Mouse (Mus musculus): ENCODE results near the gene Mbnl2. TPM values are rescaled to one million over a fixed set of nuclear protein-coding genes. Genes with fewer than 3 reads are reported as not detected.

Gene Mbnl2
- polyA plus RNA-seq, 1 experiment from 2014 or later: 19.3 TPM

DNA sequence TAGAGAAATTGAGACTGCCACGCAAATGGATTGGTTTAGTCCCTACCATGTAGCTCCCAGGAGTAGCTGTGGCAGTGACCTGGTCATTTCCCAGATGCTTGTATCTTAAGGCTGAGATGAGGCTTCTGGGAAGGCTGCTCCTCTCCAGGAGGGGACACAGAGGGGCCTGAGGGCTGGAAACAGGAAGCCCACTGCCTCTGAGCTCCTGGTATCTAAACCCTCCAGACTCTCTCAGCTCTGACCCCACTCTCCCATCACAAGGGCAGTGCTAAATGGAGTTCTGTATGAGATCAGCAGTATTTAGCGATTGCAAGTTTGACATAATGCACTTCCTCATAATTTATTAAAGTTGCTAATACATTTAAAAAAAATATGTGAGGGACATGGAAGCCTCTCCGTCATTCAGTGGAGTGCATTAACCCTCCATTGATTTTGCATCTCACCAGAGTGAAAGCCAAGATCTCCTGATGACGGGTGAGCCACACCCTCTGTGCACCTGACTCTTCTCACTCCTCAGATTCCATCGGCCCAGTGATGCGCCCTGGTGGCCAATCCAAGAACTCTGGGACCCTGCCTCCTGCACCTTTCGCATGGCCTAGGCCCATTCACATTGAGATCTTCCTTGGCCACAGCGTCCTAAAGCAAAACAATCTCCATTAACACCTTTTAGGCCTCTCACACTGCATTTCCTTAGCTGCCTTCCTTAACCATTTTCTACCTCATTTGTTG, 87.8 kb downstream of the Mbnl2 start:
- peak; percentile 42; the same call in 1 of the 2 replicates for ATAC-seq (ENCODE audit: low read depth)
- Histone ChIP-seq H3K4me1 (ENCODE audit: control insufficient read depth, low read depth, low read length) (peaks cover 4% of the 10 kb centered on the region), H3K36me3 (ENCODE audit: control insufficient read depth, insufficient read depth) (no peaks in the 10 kb centered on the region), H3K27ac (ENCODE audit: low read length) (no peak overlapping the region), H3K9me3 (replicated peaks; ENCODE audit: control insufficient read depth, low read length) (no peaks in the 10 kb centered on the region), H3K4me3 (ENCODE audit: low read depth, low read length) (no peak overlapping the region), H3K9ac (ENCODE audit: low read depth, low read length) (no peak overlapping the region), H3K27me3 (ENCODE audit: control insufficient read depth, insufficient read depth, low read depth, low read length) (no peaks in the 10 kb centered on the region), H3K4me2 (ENCODE audit: low read depth, low read length) (no peak overlapping the region)
- 47% methylated on average over 8 of the region's 8 CpGs for WGBS (ENCODE audit: insufficient replicate concordance)

DNA sequence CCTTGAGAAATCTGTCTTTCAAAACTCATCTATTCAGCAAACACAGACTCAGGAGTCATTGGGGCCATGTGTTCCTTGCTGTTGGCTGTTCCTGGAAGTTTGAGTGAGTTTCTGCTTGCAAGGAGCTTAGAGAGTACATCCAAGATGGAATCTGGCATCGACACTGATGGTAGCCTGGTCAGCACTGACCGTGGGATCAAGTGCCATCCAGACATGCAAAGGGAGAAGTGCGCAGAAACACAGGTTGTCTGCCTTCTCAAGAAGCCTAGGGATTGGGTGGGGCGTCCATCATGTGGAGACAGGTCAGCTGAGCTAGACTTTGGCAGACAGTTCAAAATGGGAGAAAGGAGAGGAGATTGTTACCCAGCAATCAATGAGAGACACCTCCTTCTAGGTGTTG, 89.6 kb downstream of the Mbnl2 start:
- H3K4me1 ChIP-seq (ENCODE audit: control insufficient read depth, low read depth, low read length): peaks cover 11% of the 10 kb centered on the region
- WGBS (ENCODE audit: insufficient replicate concordance): 72% methylated on average over 4 of the region's 4 CpGs

DNA sequence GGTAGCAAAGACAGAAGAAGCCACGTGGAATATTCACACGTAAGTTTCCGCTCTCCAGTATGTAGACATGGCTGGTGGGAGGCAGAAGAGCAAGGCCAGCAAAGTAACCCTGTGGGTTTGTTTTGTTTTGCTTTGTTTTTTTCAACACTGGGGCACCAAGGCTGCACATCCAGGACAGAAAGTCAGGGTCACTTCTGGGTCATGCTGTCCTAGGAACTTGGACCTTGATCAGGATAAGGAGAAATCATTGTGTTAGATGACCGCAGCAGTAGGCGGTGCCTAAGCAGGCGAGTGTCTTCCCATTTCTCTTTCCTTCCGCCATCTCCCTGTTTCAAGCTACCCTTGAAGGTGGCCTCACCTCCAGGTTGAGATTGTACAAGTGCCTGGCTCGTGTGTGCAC, 91.5 kb downstream of the Mbnl2 start:
- peaks cover 11% of the 10 kb centered on the region for H3K4me1 ChIP-seq (ENCODE audit: control insufficient read depth, low read depth, low read length)

More for the DNA sequence above, 89.6 kb downstream of the Mbnl2 start:
- Histone ChIP-seq H3K36me3 (ENCODE audit: control insufficient read depth, insufficient read depth) (no peaks in the 10 kb centered on the region), H3K4me2 (ENCODE audit: low read depth, low read length) (no peak overlapping the region), H3K27ac (ENCODE audit: low read length) (no peak overlapping the region), H3K9ac (ENCODE audit: low read depth, low read length) (no peak overlapping the region), H3K27me3 (ENCODE audit: control insufficient read depth, insufficient read depth, low read depth, low read length) (no peaks in the 10 kb centered on the region), H3K9me3 (replicated peaks; ENCODE audit: control insufficient read depth, low read length) (no peaks in the 10 kb centered on the region), H3K4me3 (ENCODE audit: low read depth, low read length) (no peak overlapping the region)
- ATAC-seq (ENCODE audit: low read depth): no peak

DNA sequence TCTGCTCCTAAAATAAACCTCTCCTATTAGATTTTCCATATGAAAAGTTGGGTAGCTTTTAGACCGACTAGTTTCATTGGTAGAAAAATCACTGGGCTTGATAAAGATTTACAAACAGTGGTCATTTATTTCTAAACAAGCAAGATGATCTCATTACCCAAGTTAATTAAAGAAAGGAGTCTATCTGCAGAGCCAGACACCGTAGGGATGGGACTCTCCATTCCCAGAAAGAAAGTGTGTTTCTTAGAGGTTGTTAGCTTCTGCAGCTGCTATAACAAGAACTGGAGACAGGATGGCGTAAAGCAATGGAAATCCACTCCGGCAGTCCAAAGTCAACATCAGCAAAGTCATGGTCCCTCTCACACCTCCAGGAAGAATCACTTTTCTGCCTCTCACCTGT, 92.1 kb downstream of the Mbnl2 start:
- Histone ChIP-seq H3K27ac (ENCODE audit: low read length) (no peak overlapping the region), H3K4me2 (ENCODE audit: low read depth, low read length) (no peak overlapping the region), H3K4me3 (ENCODE audit: low read depth, low read length) (no peak overlapping the region), H3K9ac (ENCODE audit: low read depth, low read length) (no peak overlapping the region), H3K36me3 (ENCODE audit: control insufficient read depth, insufficient read depth) (no peaks in the 10 kb centered on the region), H3K9me3 (replicated peaks; ENCODE audit: control insufficient read depth, low read length) (no peaks in the 10 kb centered on the region), H3K27me3 (ENCODE audit: control insufficient read depth, insufficient read depth, low read depth, low read length) (no peaks in the 10 kb centered on the region), H3K4me1 (ENCODE audit: control insufficient read depth, low read depth, low read length) (peaks cover 9% of the 10 kb centered on the region)
- ATAC-seq (ENCODE audit: low read depth): no peak
- WGBS (ENCODE audit: insufficient replicate concordance): 69% methylated on average over 4 of the region's 4 CpGs

More for the DNA sequence above, 91.5 kb downstream of the Mbnl2 start:
- Histone ChIP-seq H3K27me3 (ENCODE audit: control insufficient read depth, insufficient read depth, low read depth, low read length) (no peaks in the 10 kb centered on the region), H3K4me2 (ENCODE audit: low read depth, low read length) (no peak overlapping the region), H3K27ac (ENCODE audit: low read length) (no peak overlapping the region), H3K36me3 (ENCODE audit: control insufficient read depth, insufficient read depth) (no peaks in the 10 kb centered on the region), H3K9ac (ENCODE audit: low read depth, low read length) (no peak overlapping the region), H3K4me3 (ENCODE audit: low read depth, low read length) (no peak overlapping the region), H3K9me3 (replicated peaks; ENCODE audit: control insufficient read depth, low read length) (no peaks in the 10 kb centered on the region)
- peak; percentile 46; the same call in 1 of the 2 replicates for ATAC-seq (ENCODE audit: low read depth)
- WGBS (ENCODE audit: insufficient replicate concordance): 78% methylated on average over 8 of the region's 8 CpGs

DNA sequence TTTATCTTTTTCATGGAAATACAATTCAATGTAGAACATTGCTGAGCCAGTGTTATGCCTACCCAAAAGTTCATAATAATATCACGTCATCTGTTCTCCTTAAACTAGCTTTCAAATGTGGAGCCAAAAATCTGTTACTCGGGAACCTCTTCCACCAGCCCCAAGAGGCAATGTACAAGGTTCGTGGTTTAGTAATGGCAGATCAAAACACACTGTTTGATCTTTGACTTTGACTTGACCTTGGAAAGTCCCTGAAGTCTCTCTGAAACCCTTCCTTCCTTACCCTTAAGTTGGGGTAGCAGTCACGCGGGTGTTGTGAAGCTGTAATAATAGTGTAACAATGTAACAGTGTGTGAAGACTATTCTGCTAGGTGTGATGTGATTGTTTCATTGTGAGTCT, 93.0 kb downstream of the Mbnl2 start:
- Histone ChIP-seq H3K27me3 (ENCODE audit: control insufficient read depth, insufficient read depth, low read depth, low read length) (no peaks in the 10 kb centered on the region), H3K36me3 (ENCODE audit: control insufficient read depth, insufficient read depth) (no peaks in the 10 kb centered on the region), H3K4me1 (ENCODE audit: control insufficient read depth, low read depth, low read length) (peaks cover 8% of the 10 kb centered on the region), H3K27ac (ENCODE audit: low read length) (no peak overlapping the region), H3K9ac (ENCODE audit: low read depth, low read length) (no peak overlapping the region), H3K4me2 (ENCODE audit: low read depth, low read length) (no peak overlapping the region), H3K4me3 (ENCODE audit: low read depth, low read length) (no peak overlapping the region), H3K9me3 (replicated peaks; ENCODE audit: control insufficient read depth, low read length) (no peaks in the 10 kb centered on the region)
- no peak for ATAC-seq (ENCODE audit: low read depth)
- 69% methylated on average over 5 of the region's 5 CpGs for WGBS (ENCODE audit: insufficient replicate concordance)

DNA sequence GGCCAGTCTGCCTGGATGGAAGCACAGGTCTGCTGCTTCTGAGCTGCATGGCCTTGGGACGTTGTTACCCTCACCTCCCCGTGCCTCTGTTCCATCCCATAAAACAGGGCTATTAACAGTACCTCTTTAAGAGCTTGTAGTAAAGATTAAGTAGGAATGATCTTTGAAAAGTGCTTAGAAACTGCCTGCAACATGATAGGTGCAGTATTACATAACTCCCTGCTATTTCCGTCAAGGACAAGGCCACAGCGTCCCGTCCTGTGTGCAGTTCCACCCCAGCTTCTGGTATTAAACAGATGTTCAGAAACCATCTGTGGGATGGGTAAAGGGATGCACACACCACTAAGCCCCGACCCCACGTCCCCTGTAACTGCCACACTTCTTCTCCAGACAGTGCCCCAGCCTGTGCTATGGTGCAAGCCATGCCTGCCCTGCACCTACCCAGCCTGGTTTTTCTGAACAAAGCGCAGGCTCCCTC, 93.5 kb downstream of the Mbnl2 start:
- no peak overlapping the region for H3K27ac ChIP-seq (ENCODE audit: low read length)

DNA sequence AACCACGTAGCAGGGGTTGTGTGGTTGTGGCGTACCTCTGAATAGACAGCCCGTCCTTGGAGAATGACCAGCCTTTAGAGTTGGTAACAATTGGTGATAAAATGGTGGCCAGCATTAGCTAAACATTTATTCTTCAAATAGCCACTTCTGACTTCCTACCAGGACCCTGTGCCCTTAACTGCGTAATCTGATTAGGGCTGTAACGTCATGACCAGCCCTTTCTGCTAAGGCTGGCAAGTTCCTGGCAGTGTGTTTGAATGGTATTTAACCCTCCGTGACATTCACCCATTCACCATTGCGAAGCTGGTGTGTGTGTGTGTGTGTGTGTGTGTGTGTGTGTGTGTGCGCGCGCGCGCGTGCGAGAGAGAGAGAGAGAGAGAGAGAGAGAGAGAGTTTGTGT, 94.6 kb downstream of the Mbnl2 start:
- Histone ChIP-seq H3K9ac (ENCODE audit: low read depth, low read length) (no peak overlapping the region), H3K4me1 (ENCODE audit: control insufficient read depth, low read depth, low read length) (peaks cover 8% of the 10 kb centered on the region), H3K27ac (ENCODE audit: low read length) (no peak overlapping the region), H3K4me3 (ENCODE audit: low read depth, low read length) (no peak overlapping the region), H3K36me3 (ENCODE audit: control insufficient read depth, insufficient read depth) (no peaks in the 10 kb centered on the region), H3K27me3 (ENCODE audit: control insufficient read depth, insufficient read depth, low read depth, low read length) (no peaks in the 10 kb centered on the region), H3K4me2 (ENCODE audit: low read depth, low read length) (no peak overlapping the region), H3K9me3 (replicated peaks; ENCODE audit: control insufficient read depth, low read length) (no peaks in the 10 kb centered on the region)
- ATAC-seq (ENCODE audit: low read depth): no peak
- WGBS (ENCODE audit: insufficient replicate concordance): 72% methylated on average over 14 of the region's 14 CpGs

More for the DNA sequence above, 93.5 kb downstream of the Mbnl2 start:
- WGBS (ENCODE audit: insufficient replicate concordance): 36% methylated on average over 8 of the region's 8 CpGs
- H3K36me3 ChIP-seq (ENCODE audit: control insufficient read depth, insufficient read depth): no peaks in the 10 kb centered on the region
- H3K9me3 ChIP-seq (replicated peaks; ENCODE audit: control insufficient read depth, low read length): no peaks in the 10 kb centered on the region
- H3K4me1 ChIP-seq (ENCODE audit: control insufficient read depth, low read depth, low read length): peaks cover 8% of the 10 kb centered on the region
- H3K4me3 ChIP-seq (ENCODE audit: low read depth, low read length): no peak overlapping the region
- H3K9ac ChIP-seq (ENCODE audit: low read depth, low read length): no peak overlapping the region
- peak; percentile 45 for ATAC-seq (ENCODE audit: low read depth)
- no peaks in the 10 kb centered on the region for H3K27me3 ChIP-seq (ENCODE audit: control insufficient read depth, insufficient read depth, low read depth, low read length)
- no peak overlapping the region for H3K4me2 ChIP-seq (ENCODE audit: low read depth, low read length)

DNA sequence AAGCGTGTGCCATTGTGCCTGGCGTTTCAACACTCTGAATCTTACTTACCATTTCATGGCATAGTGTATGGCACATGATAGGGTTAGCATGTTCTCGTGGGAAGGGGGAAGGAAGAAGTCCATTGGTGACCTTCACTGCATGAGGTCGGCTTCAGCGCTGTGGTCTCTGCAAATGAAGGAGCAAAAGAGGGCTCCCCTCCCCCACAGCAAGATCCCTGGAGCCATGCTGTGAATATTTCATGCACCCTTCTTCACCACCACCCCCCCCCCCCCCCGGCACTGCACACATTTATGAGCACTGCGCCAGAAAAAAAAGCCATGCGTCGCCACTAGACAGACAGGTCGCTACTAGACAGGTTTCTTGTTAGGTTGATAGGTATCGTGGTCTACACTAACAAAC, 95.2 kb downstream of the Mbnl2 start:
- Histone ChIP-seq H3K36me3 (ENCODE audit: control insufficient read depth, insufficient read depth) (no peaks in the 10 kb centered on the region), H3K4me1 (ENCODE audit: control insufficient read depth, low read depth, low read length) (peaks cover 8% of the 10 kb centered on the region), H3K27me3 (ENCODE audit: control insufficient read depth, insufficient read depth, low read depth, low read length) (no peaks in the 10 kb centered on the region), H3K9ac (ENCODE audit: low read depth, low read length) (no peak overlapping the region), H3K27ac (ENCODE audit: low read length) (no peak overlapping the region), H3K4me3 (ENCODE audit: low read depth, low read length) (no peak overlapping the region), H3K4me2 (ENCODE audit: low read depth, low read length) (no peak overlapping the region), H3K9me3 (replicated peaks; ENCODE audit: control insufficient read depth, low read length) (no peaks in the 10 kb centered on the region)
- no peak for ATAC-seq (ENCODE audit: low read depth)
- 61% methylated on average over 11 of the region's 11 CpGs for WGBS (ENCODE audit: insufficient replicate concordance)

DNA sequence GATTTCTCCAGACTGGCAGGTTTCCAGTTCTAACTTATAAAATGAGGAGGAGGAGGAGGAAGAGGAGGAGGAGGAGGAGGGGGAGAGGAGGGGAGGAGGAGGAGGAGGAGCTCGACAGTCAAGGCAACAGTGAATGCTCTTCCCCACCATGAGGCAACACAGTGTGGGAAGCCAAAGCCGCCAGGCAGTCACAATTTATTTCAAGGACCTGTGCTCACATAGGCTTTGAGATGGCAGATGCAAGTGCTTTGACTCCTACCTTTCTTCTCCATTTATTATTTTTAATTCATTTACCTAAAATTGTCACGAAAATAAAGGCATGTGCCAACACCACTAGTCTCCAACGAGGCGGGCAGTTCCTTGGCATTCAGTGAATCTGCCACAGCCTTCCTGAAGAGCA, 95.7 kb downstream of the Mbnl2 start:
- ATAC-seq (ENCODE audit: low read depth): no peak
- Histone ChIP-seq H3K9ac (ENCODE audit: low read depth, low read length) (no peak overlapping the region), H3K27me3 (ENCODE audit: control insufficient read depth, insufficient read depth, low read depth, low read length) (no peaks in the 10 kb centered on the region), H3K4me1 (ENCODE audit: control insufficient read depth, low read depth, low read length) (peaks cover 8% of the 10 kb centered on the region), H3K36me3 (ENCODE audit: control insufficient read depth, insufficient read depth) (no peaks in the 10 kb centered on the region), H3K4me3 (ENCODE audit: low read depth, low read length) (no peak overlapping the region), H3K9me3 (replicated peaks; ENCODE audit: control insufficient read depth, low read length) (no peaks in the 10 kb centered on the region), H3K27ac (ENCODE audit: low read length) (no peak overlapping the region), H3K4me2 (ENCODE audit: low read depth, low read length) (no peak overlapping the region)
- 63% methylated on average over 5 of the region's 5 CpGs for WGBS (ENCODE audit: insufficient replicate concordance)

Measured in liver, embryonic 16.5 days (tissue).